Mouse (Mus musculus) C2C12 (cell line): ENCODE data around the gene March10.

Experiments used
- CEBPB ChIP-seq: IDR thresholded peaks from one replicate; pipeline ENCODE4 v1.6.1; 2011; ENCODE audit warnings: low read depth, mild to moderate bottlenecking, control low read depth, moderate library complexity
- CTCF ChIP-seq: IDR thresholded peaks from one replicate; pipeline ENCODE4 v1.5.1; 2011; ENCODE audit not compliant: control insufficient read depth, insufficient read depth, insufficient read length
- FOSL1 ChIP-seq: IDR thresholded peaks from one replicate; pipeline ENCODE4 v1.8.0; 2011; ENCODE audit warnings: mild to moderate bottlenecking, low read length; ENCODE audit not compliant: poor library complexity, insufficient read depth, severe bottlenecking
- MAX ChIP-seq: IDR thresholded peaks from one replicate; pipeline ENCODE4 v1.6.1; 2011; ENCODE audit warnings: mild to moderate bottlenecking, control low read depth
- MYOD1 ChIP-seq: IDR thresholded peaks from one replicate; pipeline ENCODE4 v1.6.1; 2011; ENCODE audit warnings: low read depth; ENCODE audit not compliant: control insufficient read depth, insufficient read length
- MYOG ChIP-seq: IDR thresholded peaks from one replicate; pipeline ENCODE4 v1.6.1; 2011; ENCODE audit not compliant: control insufficient read depth, insufficient read length; ENCODE audit errors: extremely low read depth
- USF1 ChIP-seq: IDR thresholded peaks from one replicate; pipeline ENCODE4 v1.6.1; 2011; ENCODE audit warnings: low read depth, mild to moderate bottlenecking, control low read depth, moderate library complexity

GRCm38 (mm10) chr11:105312311-105312942 lies 144.1 kb downstream of the March10 start:
- no peak for TF ChIP-seq USF1
- TF ChIP-seq MAX: no peak
- no peak for TF ChIP-seq CTCF
- no peak for TF ChIP-seq FOSL1
- TF ChIP-seq MYOD1: no peak
- TF ChIP-seq MYOG: no peak
- TF ChIP-seq CEBPB: no peak
